Mouse (Mus musculus) 3T3-L1 (cell line): ENCODE measurements around the gene P4htm.

Experiments used
- DNase-seq: peaks from one replicate; pipeline ENCODE4 v3.0.0-alpha.2; 2015; ENCODE audit warnings: low read depth, low spot score

Gene P4htm

DNA sequence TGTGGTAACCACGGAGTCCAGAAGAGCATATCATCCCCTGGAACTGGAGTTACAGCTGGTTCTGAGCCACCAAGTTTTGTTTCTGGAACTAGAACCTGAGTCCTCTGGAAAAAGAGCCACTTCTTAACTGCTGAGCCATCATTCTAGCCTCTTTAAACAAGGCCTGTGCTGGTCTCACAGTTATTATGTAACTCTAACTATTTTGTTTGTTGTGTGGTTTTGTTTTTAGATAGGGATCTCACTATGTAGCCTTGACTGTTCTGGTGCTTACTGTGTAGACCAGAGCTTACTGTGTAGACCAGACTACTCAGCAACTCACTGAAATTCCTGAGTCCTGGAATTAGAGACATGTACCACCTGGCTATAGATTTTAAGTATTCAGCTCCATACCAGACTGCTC lies 50.6 kb downstream of the P4htm start:
- no peak for DNase-seq

DNA sequence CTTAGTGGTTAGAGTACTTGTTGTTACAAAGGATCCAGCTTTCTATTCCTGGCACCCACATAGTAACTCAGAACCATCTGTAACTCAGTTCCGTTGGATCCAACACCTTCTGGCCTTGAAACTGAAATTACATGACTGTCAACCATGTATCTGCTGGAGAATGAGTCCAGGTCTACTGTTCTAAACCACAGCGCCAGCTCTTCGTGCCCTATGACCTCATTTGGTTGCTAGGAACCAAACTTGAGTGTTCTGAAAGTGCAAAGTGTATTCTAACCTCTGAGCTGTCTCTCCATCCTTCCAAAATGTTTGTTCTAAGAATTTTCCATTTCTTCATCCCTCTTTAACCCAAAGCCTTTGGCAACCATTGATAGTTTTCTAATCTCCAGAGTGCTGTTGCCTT lies 51.5 kb downstream of the P4htm start:
- no peak for DNase-seq

DNA sequence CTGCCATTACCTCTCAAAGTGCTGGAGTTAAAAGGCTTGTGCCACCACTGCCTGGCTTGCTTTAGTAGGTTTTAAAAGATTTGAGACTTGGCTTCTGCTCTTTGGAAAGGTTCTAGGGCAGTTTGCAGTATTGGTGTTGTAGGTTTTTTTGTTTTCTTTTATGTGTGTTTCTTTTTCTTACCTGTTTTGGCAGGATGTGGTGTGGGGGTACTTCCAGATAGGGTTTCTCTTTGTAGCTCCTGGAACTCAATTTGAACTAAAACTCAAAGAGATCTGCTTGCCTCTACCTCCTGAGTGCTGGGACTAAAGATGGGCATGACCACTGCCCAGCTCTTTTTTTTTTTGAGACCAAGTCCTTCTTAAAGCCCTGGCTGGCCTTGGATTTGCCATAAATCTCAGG lies 56.6 kb downstream of the P4htm start:
- DNase-seq: no peak

DNA sequence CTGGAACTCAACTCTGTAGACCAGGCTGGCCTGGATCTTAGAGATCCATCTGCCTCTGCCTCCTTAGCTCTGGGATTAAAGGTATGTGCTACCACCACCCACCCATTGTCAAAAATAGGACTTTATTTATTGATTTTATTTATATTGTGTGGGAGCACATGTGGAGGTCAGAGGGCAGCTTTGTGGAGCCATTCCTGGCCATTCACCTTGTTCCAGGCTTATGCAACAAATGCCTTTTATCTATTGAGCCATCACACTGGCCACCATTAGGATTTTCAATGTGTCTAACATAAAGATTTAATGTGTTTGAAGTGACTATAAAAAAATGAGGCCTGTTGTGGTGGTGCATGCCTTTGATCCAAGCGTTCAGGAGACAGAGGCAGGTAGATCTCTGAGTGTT lies 66.0 kb downstream of the P4htm start:
- no peak for DNase-seq

DNA sequence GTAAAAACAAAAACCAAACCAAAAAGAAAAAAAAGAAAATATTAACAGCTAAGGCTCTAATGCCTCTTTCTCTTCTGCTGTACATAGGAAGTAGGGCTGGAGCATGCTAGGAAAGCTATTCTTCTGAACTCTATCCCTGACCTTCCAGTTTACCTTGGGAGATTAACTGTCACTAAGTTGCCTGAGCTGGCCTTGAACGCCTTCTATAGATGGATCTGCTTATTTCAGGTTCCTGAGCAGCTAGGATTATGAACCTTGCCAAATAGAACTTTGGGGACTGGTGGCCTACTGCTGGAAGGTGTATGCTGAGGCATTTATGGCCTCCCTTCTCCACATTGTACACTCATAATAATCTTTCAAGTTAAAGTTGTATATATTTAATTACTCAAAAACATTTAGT lies 66.5 kb downstream of the P4htm start:
- no peak for DNase-seq
